Mouse (Mus musculus) CH12.LX (cell line): Measurements from ENCODE around the gene Strada. TPM values are rescaled to one million over a fixed set of nuclear protein-coding genes. Genes with fewer than 3 reads are reported as not detected.

Experiments
- DNase-seq: peaks from one replicate; pipeline ENCODE4 v3.0.0-alpha.2; 2013; ENCODE audit errors: extremely low read depth
- H3K27ac ChIP-seq: 2 replicates; pipeline ENCODE4 v1.5.1; 2012; ENCODE audit warnings: low read depth, mild to moderate bottlenecking, control low read depth, moderate library complexity; ENCODE audit not compliant: insufficient read depth
- H3K27me3 ChIP-seq: replicated peaks from 2 replicates; pipeline ENCODE3; 2012; ENCODE audit warnings: inconsistent platforms
- H3K36me3 ChIP-seq, 2 experiments: replicated peaks in 1 of 2; 2 replicates each; pipeline versions ENCODE3 to v1.6.1; 2012; ENCODE audit warnings: inconsistent platforms in 1 of 2, low read length in 1 of 2, mild to moderate bottlenecking in 1 of 2, mixed read lengths in 1 of 2, moderate library complexity in 1 of 2; ENCODE audit not compliant: control insufficient read depth in 1 of 2, insufficient read depth in 1 of 2
- H3K4me1 ChIP-seq, 2 experiments: 2 replicates each; pipeline ENCODE4 v1.6.1; 2012; ENCODE audit warnings: inconsistent platforms in 1 of 2, moderate library complexity in 1 of 2; ENCODE audit not compliant: insufficient read depth in 2 of 2, control insufficient read depth in 1 of 2
- H3K4me2 ChIP-seq: 2 replicates; pipeline ENCODE4 v1.6.1; 2012; ENCODE audit warnings: low read depth, mild to moderate bottlenecking, control low read depth; ENCODE audit not compliant: poor library complexity, insufficient read depth, severe bottlenecking
- H3K4me3 ChIP-seq, 3 experiments: fragments of 150-350 bp in 1 of 3; sonication (generic) in 1 of 3; replicated peaks in 1 of 3; 2 replicates each; pipeline versions ENCODE3 to v1.5.1; 2011 to 2012; ENCODE audit warnings: low read depth in 2 of 3, low read length in 2 of 3, mild to moderate bottlenecking in 2 of 3, moderate library complexity in 2 of 3, control low read depth in 1 of 3, improper control_type of control experiment in 1 of 3, inconsistent platforms in 1 of 3, mixed read lengths in 1 of 3; ENCODE audit not compliant: poor library complexity in 1 of 3
- H3K79me2 ChIP-seq: replicated peaks from 2 replicates; pipeline ENCODE4 v1.6.1; 2012; ENCODE audit warnings: mild to moderate bottlenecking, moderate library complexity; ENCODE audit not compliant: control insufficient read depth, poor library complexity, insufficient read depth, severe bottlenecking; ENCODE audit errors: extremely low read depth
- H3K9ac ChIP-seq: 2 replicates; pipeline ENCODE4 v1.6.1; 2012; ENCODE audit warnings: low read depth, mild to moderate bottlenecking, control low read depth, moderate library complexity; ENCODE audit not compliant: insufficient read depth
- H3K9me3 ChIP-seq: replicated peaks from 2 replicates; pipeline ENCODE3; 2012; ENCODE audit warnings: low read length, inconsistent platforms, mixed read lengths
- BHLHE40 ChIP-seq: IDR thresholded peaks from 2 replicates; pipeline ENCODE4 v1.6.1; 2011; ENCODE audit warnings: mild to moderate bottlenecking, low read depth, low read length, improper control_type of control experiment
- CHD2 ChIP-seq: IDR thresholded peaks from 2 replicates; pipeline ENCODE4 v1.6.1; 2011; ENCODE audit warnings: low read length, improper control_type of control experiment
- E2F4 ChIP-seq: IDR thresholded peaks from 2 replicates; pipeline ENCODE4 v1.6.1; 2011; ENCODE audit warnings: low read depth, low read length, improper control_type of control experiment; ENCODE audit not compliant: insufficient replicate concordance
- EP300 ChIP-seq: IDR thresholded peaks from 2 replicates; pipeline ENCODE4 v1.6.1; 2011; ENCODE audit warnings: low read length, improper control_type of control experiment
- ETS1 ChIP-seq: conservative IDR thresholded peaks from 2 replicates; pipeline ENCODE4 v1.6.1; 2012; ENCODE audit warnings: low read depth, mild to moderate bottlenecking, inconsistent platforms, low read length, improper control_type of control experiment, moderate library complexity
- GABPA ChIP-seq: IDR thresholded peaks from 2 replicates; pipeline ENCODE4 v1.6.1; 2012; ENCODE audit warnings: low read depth, low read length, improper control_type of control experiment, inconsistent platforms; ENCODE audit not compliant: insufficient replicate concordance
- HCFC1 ChIP-seq: IDR thresholded peaks from 2 replicates; pipeline ENCODE4 v1.6.1; 2012; ENCODE audit warnings: low read depth, mild to moderate bottlenecking, inconsistent platforms, low read length, improper control_type of control experiment
- IRF4 ChIP-seq: IDR thresholded peaks from 2 replicates; pipeline ENCODE4 v1.6.1; 2014; ENCODE audit warnings: low read depth, mild to moderate bottlenecking, inconsistent platforms, low read length, improper control_type of control experiment
- JUN ChIP-seq: IDR thresholded peaks from 2 replicates; pipeline ENCODE4 v1.6.1; 2011; ENCODE audit warnings: low read depth, mild to moderate bottlenecking, low read length, improper control_type of control experiment, moderate library complexity; ENCODE audit not compliant: insufficient read depth
- JUND ChIP-seq: conservative IDR thresholded peaks from 2 replicates; pipeline ENCODE4 v1.6.1; 2011; ENCODE audit warnings: low read depth, low read length, improper control_type of control experiment
- KAT2A ChIP-seq: IDR thresholded peaks from 2 replicates; pipeline ENCODE4 v1.6.1; 2012; ENCODE audit warnings: low read length, improper control_type of control experiment, inconsistent platforms; ENCODE audit not compliant: insufficient replicate concordance
- MAFK ChIP-seq: IDR thresholded peaks from 2 replicates; pipeline ENCODE4 v1.6.1; 2011; ENCODE audit warnings: low read length, improper control_type of control experiment; ENCODE audit not compliant: insufficient replicate concordance
- MAX ChIP-seq: IDR thresholded peaks from 2 replicates; pipeline ENCODE4 v1.6.1; 2011; ENCODE audit warnings: low read length, improper control_type of control experiment
- MAZ ChIP-seq: IDR thresholded peaks from 2 replicates; pipeline ENCODE4 v1.6.1; 2012; ENCODE audit warnings: low read depth, mild to moderate bottlenecking, inconsistent platforms, low read length, improper control_type of control experiment, moderate library complexity
- MEF2A ChIP-seq: IDR thresholded peaks from 2 replicates; pipeline ENCODE4 v1.6.1; 2014; ENCODE audit warnings: low read depth, mild to moderate bottlenecking, inconsistent platforms, low read length, improper control_type of control experiment, borderline replicate concordance
- MXI1 ChIP-seq: IDR thresholded peaks from 2 replicates; pipeline ENCODE4 v1.6.1; 2011; ENCODE audit warnings: mild to moderate bottlenecking, low read depth, low read length, improper control_type of control experiment
- MYC ChIP-seq: IDR thresholded peaks from 2 replicates; pipeline ENCODE4 v1.6.1; 2011; ENCODE audit warnings: low read depth, mild to moderate bottlenecking, improper control_type of control experiment, low read length
- NELFE ChIP-seq: IDR thresholded peaks from 2 replicates; pipeline ENCODE4 v1.6.1; 2011; ENCODE audit warnings: low read depth, low read length, improper control_type of control experiment
- NRF1 ChIP-seq: IDR thresholded peaks from 2 replicates; pipeline ENCODE4 v1.6.1; 2014; ENCODE audit warnings: low read depth, mild to moderate bottlenecking, inconsistent platforms, low read length, improper control_type of control experiment, moderate library complexity
- POLR2A ChIP-seq: IDR thresholded peaks from 2 replicates; pipeline ENCODE4 v1.6.1; 2011; ENCODE audit warnings: low read depth, mild to moderate bottlenecking, improper control_type of control experiment, low read length
- RAD21 ChIP-seq: IDR thresholded peaks from 2 replicates; pipeline ENCODE4 v1.6.1; 2011; ENCODE audit warnings: low read depth, mild to moderate bottlenecking, low read length, improper control_type of control experiment, moderate library complexity
- RCOR1 ChIP-seq: conservative IDR thresholded peaks from 2 replicates; pipeline ENCODE4 v1.6.1; 2012; ENCODE audit warnings: low read depth, mild to moderate bottlenecking, inconsistent platforms, low read length, improper control_type of control experiment
- SIN3A ChIP-seq: IDR thresholded peaks from 2 replicates; pipeline ENCODE4 v1.6.1; 2012; ENCODE audit warnings: low read length, improper control_type of control experiment, inconsistent platforms
- SMC3 ChIP-seq: IDR thresholded peaks from 2 replicates; pipeline ENCODE4 v1.6.1; 2011; ENCODE audit warnings: low read depth, low read length, improper control_type of control experiment
- TBP ChIP-seq: conservative IDR thresholded peaks from 2 replicates; pipeline ENCODE4 v1.6.1; 2011; ENCODE audit warnings: low read depth, low read length, improper control_type of control experiment
- TCF12 ChIP-seq: IDR thresholded peaks from 2 replicates; pipeline ENCODE4 v1.6.1; 2014; ENCODE audit warnings: low read depth, mild to moderate bottlenecking, inconsistent platforms, low read length, improper control_type of control experiment
- UBTF ChIP-seq: IDR thresholded peaks from 2 replicates; pipeline ENCODE4 v1.6.1; 2012; ENCODE audit warnings: low read depth, mild to moderate bottlenecking, inconsistent platforms, low read length, improper control_type of control experiment, moderate library complexity
- USF2 ChIP-seq: conservative IDR thresholded peaks from 2 replicates; pipeline ENCODE4 v1.6.1; 2011; ENCODE audit warnings: low read depth, low read length, improper control_type of control experiment
- ZKSCAN1 ChIP-seq: IDR thresholded peaks from 2 replicates; pipeline ENCODE4 v1.6.1; 2012; ENCODE audit warnings: low read depth, inconsistent platforms, low read length, improper control_type of control experiment, borderline replicate concordance
- ZNF384 ChIP-seq: IDR thresholded peaks from 2 replicates; pipeline ENCODE4 v1.6.1; 2012; ENCODE audit warnings: low read depth, low read length, improper control_type of control experiment, inconsistent platforms
- dilution Hi-C: fragments of 300-500 bp; cut with MboI; formaldehyde crosslinking; loops from 2 replicates; pipeline ENCODE4 v1.14.3; 2020; ENCODE audit warnings: low sequenced_read_pairs; ENCODE audit not compliant: extremely low pct_unique_long_range_greater_than_20kb, extremely low pct_ligation_motif_present
- in situ Hi-C: fragments of 300-500 bp; cut with MboI; formaldehyde crosslinking; loops from 3 replicates; pipeline ENCODE4 v1.14.3; 2019; ENCODE audit warnings: low sequenced_read_pairs, low pct_ligation_motif_present, low pct_unique_long_range_greater_than_20kb, mixed read lengths
- polyA plus RNA-seq: library from polyadenylated mRNA; unstranded; fragments of >175 nt; gene quantifications from 2 replicates; pipeline ENCODE4 v1.2.1, GENCODE M21; 2012; ENCODE audit warnings: low read depth; ENCODE audit not compliant: insufficient read length
- total RNA-seq, 2 experiments: library from RNA; depleted of rRNA; stranded (reverse); fragments of 300-350 nt in 1 of 2; fragments of >200 nt in 1 of 2; gene quantifications; 2 replicates each; pipeline ENCODE4 v1.2.3; 2012 to 2014

Strada gene
- total RNA-seq (2012; rRNA removed) (36.8 and 39.4 TPM in 2 replicates), total RNA-seq (2014; rRNA removed) (40.1 and 41.7 TPM in 2 replicates), polyA plus RNA-seq (48.7 and 51.7 TPM in 2 replicates)

GRCm38 (mm10) chr11:106202123-106202465, at the start of gene Strada:
Strada (minus strand) TSS chr11:106202168.
- in situ Hi-C loops, result no loop called here
- TF ChIP-seq NELFE (no peak), KAT2A (no peak), NRF1 (no peak), EP300 (no peak), MEF2A (no peak), ZKSCAN1 (no peak), ETS1 (no peak; the same call in 1 of the 2 replicates), SIN3A (peak; percentile 80), MAFK (no peak), MAZ (no peak), UBTF (no peak), RCOR1 (no peak), TBP (0 out of 2 replicates have a peak, but pooled peaks have one; percentile 29), SMC3 (no peak), JUND (no peak), USF2 (no peak), POLR2A (peak; percentile 49; the same call in 1 of the 2 replicates), IRF4 (no peak; the same call in 1 of the 2 replicates), HCFC1 (no peak), JUN (no peak), ZNF384 (no peak), E2F4 (no peak), TCF12 (peak; percentile 30; the same call in 1 of the 2 replicates), BHLHE40 (no peak), MAX (no peak), MYC (no peak), RAD21 (no peak; the same call in 1 of the 2 replicates), GABPA (no peak), CHD2 (no peak), MXI1 (peak; percentile 63; the same call in 1 of the 2 replicates)
- TF ChIP-seq, all 38 proteins: peak for 5
- dilution Hi-C loops, result no loop called here

More at GRCm38 (mm10) chr11:106202123-106202465, at the start of gene Strada:
- H3K4me2 ChIP-seq, result peak within 1 kb of the TSS; percentile 82
- peaks cover 10 to 55% of the 10 kb centered on the region in 2 experiments for H3K4me1 ChIP-seq
- H3K4me3 ChIP-seq, result peak within 1 kb of the TSS in 2 of 3 experiments; percentile 14 to 28
- peaks cover 8% of the 10 kb centered on the region for H3K79me2 ChIP-seq
- DNase-seq, result peak; percentile 92
- H3K27me3 ChIP-seq, result no peaks in the 10 kb centered on the region
- peak within 1 kb of the TSS; percentile 45 for H3K9ac ChIP-seq
- no peaks in the 10 kb centered on the region for H3K9me3 ChIP-seq
- H3K36me3 ChIP-seq, result peaks cover 58 to 76% of the 10 kb centered on the region in 2 experiments
- peak within 1 kb of the TSS; percentile 91 for H3K27ac ChIP-seq
